17 mouse cellular contexts compared by ENCODE assay signal in genomic region chr2:57847707-57848106, GRCm38 (mm10).
DNase-seq lines count a peak whose midpoint lies in the region; ATAC-seq lines count a peak whose summit lies in the region.
"Had no signal": no experiment of that assay in that cellular context is flagged by ENCODE, and none has a peak within 500 bp of the region (broad histone marks: within the 10 kb centered on the region; RNA-seq: fewer than 3 reads in every experiment).

No protein-coding gene starts in this region.

- no peaks in the 10 kb centered on the region for H3K36me3 ChIP-seq in heart, embryonic 13.5 days
- H3K36me3 ChIP-seq in kidney, embryonic 15.5 days: no peaks in the 10 kb centered on the region
- no peaks in the 10 kb centered on the region for H3K36me3 ChIP-seq in limb, embryonic 10.5 days
- H3K36me3 ChIP-seq: forebrain, embryonic 15.5 days; liver, embryonic 13.5 days; neural tube, embryonic 12.5 days had no signal

- no peak for DNase-seq in heart, postnatal 10 days
- peak; percentile 12 for DNase-seq in kidney, postnatal 10 days
- no peak for DNase-seq in limb, embryonic 10.5 days (ENCODE audit: low spot score)
- peak; percentile 9 for DNase-seq in retina, postnatal 1 day
- no peak for DNase-seq in frontal cortex, adult 2 months (ENCODE audit: extremely low spot score in 1 of 2, low spot score in 1 of 2)
- DNase-seq: adrenal gland, postnatal 10 days; cerebellum, adult 2 months; embryo, embryonic 11 days; left cerebral cortex, postnatal 4 days; liver, embryonic 13.5 days; thymus, adult 18-20 months had no signal

- WGBS in heart, embryonic 13.5 days: 39% methylated on average over 4 of the region's 4 CpGs
- 55% methylated on average over 4 of the region's 4 CpGs for WGBS in kidney, embryonic 15.5 days
- WGBS in limb, embryonic 10.5 days: 69% methylated on average over 4 of the region's 4 CpGs

- H3K4me3 ChIP-seq in heart, embryonic 13.5 days: no peak overlapping the region
- H3K4me3 ChIP-seq in kidney, embryonic 15.5 days (replicated peaks): no peak overlapping the region
- no peak overlapping the region for H3K4me3 ChIP-seq in limb, embryonic 10.5 days
- H3K4me3 ChIP-seq: forebrain, embryonic 15.5 days; liver, embryonic 13.5 days; neural tube, embryonic 12.5 days had no signal

- no peak overlapping the region for H3K4me2 ChIP-seq in heart, embryonic 13.5 days
- no peak overlapping the region for H3K4me2 ChIP-seq in kidney, embryonic 15.5 days
- H3K4me2 ChIP-seq: forebrain, embryonic 15.5 days; heart, embryonic 11.5 days; liver, embryonic 13.5 days; neural tube, embryonic 12.5 days had no signal

- peaks cover 23% of the 10 kb centered on the region for H3K4me1 ChIP-seq in heart, embryonic 13.5 days
- no peaks in the 10 kb centered on the region for H3K4me1 ChIP-seq in kidney, embryonic 15.5 days
- peaks cover 32% of the 10 kb centered on the region for H3K4me1 ChIP-seq in limb, embryonic 10.5 days
- H3K4me1 ChIP-seq: liver, embryonic 13.5 days; neural tube, embryonic 12.5 days had no signal

- H3K9ac ChIP-seq in heart, embryonic 13.5 days: no peak overlapping the region
- H3K9ac ChIP-seq in kidney, embryonic 15.5 days: no peak overlapping the region
- H3K9ac ChIP-seq: forebrain, embryonic 15.5 days; liver, embryonic 13.5 days; neural tube, embryonic 12.5 days had no signal

- intact Hi-C loops in heart, postnatal 10 days (cut with DNase I): no loop called here

- no peaks in the 10 kb centered on the region for H3K27me3 ChIP-seq in heart, embryonic 13.5 days (replicated peaks)
- H3K27me3 ChIP-seq in kidney, embryonic 15.5 days: no peaks in the 10 kb centered on the region
- H3K27me3 ChIP-seq in limb, embryonic 10.5 days (ENCODE audit: low read depth, poor library complexity, severe bottlenecking): no peaks in the 10 kb centered on the region
- H3K27me3 ChIP-seq: forebrain, embryonic 15.5 days; liver, embryonic 13.5 days; neural tube, embryonic 12.5 days had no signal

- no peaks in the 10 kb centered on the region for H3K9me3 ChIP-seq in heart, embryonic 13.5 days
- no peaks in the 10 kb centered on the region for H3K9me3 ChIP-seq in kidney, embryonic 15.5 days (replicated peaks)
- H3K9me3 ChIP-seq in limb, embryonic 10.5 days (replicated peaks): no peaks in the 10 kb centered on the region
- H3K9me3 ChIP-seq: forebrain, embryonic 15.5 days; liver, embryonic 13.5 days; neural tube, embryonic 12.5 days had no signal

- 0 out of 2 replicates have a peak overlapping the region, but pooled peaks have one; percentile 20 for H3K27ac ChIP-seq in heart, embryonic 13.5 days (replicated peaks)
- no peak overlapping the region for H3K27ac ChIP-seq in kidney, embryonic 15.5 days
- 0 out of 2 replicates have a peak overlapping the region, but pooled peaks have one; percentile 34 for H3K27ac ChIP-seq in limb, embryonic 10.5 days
- H3K27ac ChIP-seq: forebrain, embryonic 15.5 days; hindbrain, postnatal 0 days; liver, embryonic 13.5 days; neural tube, embryonic 12.5 days had no signal

- no peak for ATAC-seq in heart, embryonic 13.5 days (ENCODE audit: extremely low read depth, insufficient number of reproducible peaks, low FRiP score, low TSS enrichment)
- no peak for ATAC-seq in kidney, embryonic 15.5 days (replicated peaks; ENCODE audit: low FRiP score)
- ATAC-seq: forebrain, embryonic 15.5 days; hindbrain, postnatal 0 days had no signal

Comparison
In these comparisons a context has a peak if more than half of its experiments do, and no peak if none do; other contexts are left out.
1. DNase-seq: peak in kidney, postnatal 10 days (single experiment) and retina, postnatal 1 day (single experiment); none in heart, postnatal 10 days (0 of 2), limb, embryonic 10.5 days (single experiment) and frontal cortex, adult 2 months (0 of 2).